Mouse (Mus musculus) ES-Bruce4 (cell line): ENCODE data around the gene Eif4enif1.
"Not testable (repeated sequence)": the region's sequence is repeated elsewhere in the genome, so short reads cannot be mapped to it uniquely, and the experiment has no call there.

ENCODE experiments used
- EP300 ChIP-seq: IDR thresholded peaks from 2 replicates; pipeline ENCODE4 v1.6.1; 2011; ENCODE audit warnings: low read depth, low read length; ENCODE audit not compliant: insufficient read depth
- POLR2A ChIP-seq: IDR thresholded peaks from one replicate; pipeline ENCODE4 v1.8.1; 2011; ENCODE audit warnings: low read length; ENCODE audit not compliant: insufficient read depth

- TF ChIP-seq EP300, POLR2A: not testable (repeated sequence)
Observed at GRCm38 (mm10) chr11:3165210-3165782, 36.9 kb upstream of the Eif4enif1 start.
